Mouse (Mus musculus) liver, adult 2 months (tissue): ENCODE results near the gene Pet100.

ENCODE experiments used
- CTCF ChIP-seq: fragments of 200-500 bp; IDR thresholded peaks from 2 replicates; pipeline ENCODE4 v1.5.1; 2011; ENCODE audit warnings: low read depth, low read length, control low read depth
- POLR2A ChIP-seq: fragments of 200-500 bp; IDR thresholded peaks from 2 replicates; pipeline ENCODE4 v1.6.1; 2011; ENCODE audit warnings: low read length, control low read depth; ENCODE audit not compliant: insufficient read depth; ENCODE audit errors: extremely low read depth

DNA sequence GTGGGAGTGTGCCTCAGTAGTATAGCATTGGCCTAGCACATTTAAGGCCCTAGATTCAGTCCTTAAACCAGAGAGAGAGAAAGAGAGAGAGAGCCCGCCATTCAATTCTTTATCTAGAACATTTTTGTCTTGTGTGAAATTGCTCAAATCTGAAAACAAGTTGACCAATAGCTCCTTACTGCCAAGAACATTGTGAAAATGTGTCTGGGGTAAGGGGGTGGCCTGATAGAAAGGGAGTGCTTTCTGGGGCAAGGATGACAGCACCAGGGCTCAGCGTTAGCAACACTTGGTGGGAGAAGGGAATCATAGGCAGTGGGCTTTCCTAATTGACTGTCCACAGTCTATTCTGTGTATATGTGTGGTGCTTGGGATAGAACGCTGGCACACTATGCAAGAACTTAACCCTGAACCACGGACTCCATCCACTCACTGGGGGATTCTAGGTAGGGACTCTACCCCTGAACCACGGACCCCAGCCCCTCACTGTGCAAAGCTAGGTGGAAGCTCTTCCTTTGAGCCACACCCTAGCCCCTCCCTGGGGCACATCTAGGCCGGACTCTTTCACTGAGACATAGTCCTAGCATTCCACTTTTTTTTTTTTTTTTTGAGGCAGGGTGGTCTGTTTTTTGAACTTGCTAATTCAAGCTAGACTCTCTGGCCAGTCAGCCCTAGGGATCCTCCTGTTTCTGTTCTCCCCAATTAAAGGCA, 25.6 kb downstream of the Pet100 start:
- TF ChIP-seq CTCF (no peak), POLR2A (no peak)
